Mouse (Mus musculus) erythroblast, embryonic 14.5 days (primary cell): Measurements from ENCODE around the gene March10.

Experiments used
- GATA1 ChIP-seq: IDR thresholded peaks from 2 replicates; pipeline ENCODE4 v1.6.1; 2012; ENCODE audit warnings: low read length, inconsistent platforms, mixed read lengths
- TAL1 ChIP-seq: IDR thresholded peaks from 3 replicates; pipeline ENCODE4 v1.6.1; 2012; ENCODE audit warnings: low read length, inconsistent platforms, mixed read lengths

DNA sequence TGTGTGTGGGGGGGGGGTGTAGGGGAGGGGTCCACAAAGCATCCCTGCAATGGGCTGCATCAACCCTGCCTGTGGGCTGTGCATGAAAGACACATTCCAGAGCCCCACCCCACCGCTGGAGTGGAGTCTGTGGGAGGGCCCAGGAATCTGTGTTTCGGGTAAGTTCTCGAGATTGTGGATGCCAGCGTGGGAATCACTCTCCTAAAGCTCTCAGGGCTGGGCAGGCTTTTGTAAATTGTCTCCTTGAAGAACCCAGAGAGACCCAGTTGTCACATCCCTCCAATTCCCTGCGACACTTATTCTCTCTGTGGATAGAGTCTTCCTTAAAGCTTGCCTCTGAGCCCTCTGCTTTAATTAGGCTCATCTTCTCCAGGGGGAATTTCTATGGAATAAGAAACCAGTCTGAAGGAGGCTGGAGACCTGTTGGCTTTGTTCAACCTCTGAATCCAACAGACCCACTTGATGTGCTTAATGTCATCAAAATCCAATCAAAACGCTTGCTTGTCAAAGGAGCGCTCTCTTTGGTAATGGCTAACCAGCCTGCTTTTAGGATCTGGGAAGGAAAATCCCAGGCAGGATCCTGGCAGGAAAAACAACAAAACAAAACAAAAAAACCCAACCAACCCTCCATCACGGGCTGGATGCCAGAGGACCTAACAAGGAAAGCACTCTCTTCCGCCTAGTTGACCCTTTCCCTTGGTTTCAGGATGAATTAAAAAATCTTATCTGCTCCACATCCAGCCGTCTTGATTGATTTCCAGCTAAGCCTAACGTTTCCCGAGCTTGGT is 92.7 kb downstream of the March10 start:
- TF ChIP-seq GATA1, result no peak
- TF ChIP-seq TAL1, result no peak
